Mouse (Mus musculus) G1E (cell line): Measurements from ENCODE around the gene Twist2.

ENCODE experiments used
- CTCF ChIP-seq: IDR thresholded peaks from 2 replicates; pipeline ENCODE4 v1.5.1; 2012; ENCODE audit warnings: low read depth, low read length, inconsistent platforms, mixed read lengths
- GATA1 ChIP-seq: IDR thresholded peaks from 2 replicates; pipeline ENCODE4 v1.6.1; 2012; ENCODE audit warnings: borderline replicate concordance, low read length, inconsistent platforms, mixed read lengths
- POLR2AphosphoS5 ChIP-seq: IDR thresholded peaks from 2 replicates; pipeline ENCODE4 v1.6.1; 2012; ENCODE audit warnings: low read depth, low read length, inconsistent platforms; ENCODE audit not compliant: insufficient replicate concordance

- no peak for TF ChIP-seq GATA1
- TF ChIP-seq CTCF = no peak
- TF ChIP-seq POLR2AphosphoS5 = no peak
These were observed 60.2 kb downstream of the Twist2 start for GRCm38 (mm10) chr1:91861511-91861910.
